Mouse (Mus musculus) forebrain, embryonic 12.5 days (tissue): Measurements from ENCODE around the gene Arhgef12. TPM values are rescaled to one million over a fixed set of nuclear protein-coding genes. Genes with fewer than 3 reads are reported as not detected.

Source experiments
- ATAC-seq: fragments of 200-750 bp; cut with Nextera tagmentation; 2 replicates; pipeline ENCODE4 v1.8.0; 2017; ENCODE audit warnings: moderate TSS enrichment; ENCODE audit not compliant: low FRiP score
- H3K27ac ChIP-seq: fragments of 300-500 bp; sonication (generic); 2 replicates; pipeline ENCODE4 v1.5.1; 2016; ENCODE audit warnings: mild to moderate bottlenecking
- H3K27me3 ChIP-seq: fragments of 300-500 bp; sonication (generic); 2 replicates; pipeline ENCODE4 v1.6.1; 2016; ENCODE audit warnings: mild to moderate bottlenecking
- H3K36me3 ChIP-seq: fragments of 300-500 bp; sonication (generic); replicated peaks from 2 replicates; pipeline ENCODE4 v1.6.1; 2016; ENCODE audit warnings: mild to moderate bottlenecking
- H3K4me1 ChIP-seq: fragments of 300-500 bp; sonication (generic); 2 replicates; pipeline ENCODE4 v1.6.1; 2016
- H3K4me2 ChIP-seq: fragments of 300-500 bp; sonication (generic); 2 replicates; pipeline ENCODE4 v1.6.1; 2016; ENCODE audit warnings: mild to moderate bottlenecking, moderate library complexity
- H3K4me3 ChIP-seq: fragments of 300-500 bp; sonication (generic); replicated peaks from 2 replicates; pipeline ENCODE4 v1.5.1; 2016; ENCODE audit warnings: mild to moderate bottlenecking
- H3K9ac ChIP-seq: fragments of 300-500 bp; sonication (generic); 2 replicates; pipeline ENCODE4 v1.6.1; 2016; ENCODE audit warnings: mild to moderate bottlenecking
- H3K9me3 ChIP-seq: fragments of 300-500 bp; sonication (generic); 2 replicates; pipeline ENCODE4 v1.6.1; 2016
- WGBS: fragments of 180-500 bp; shearing (Covaris S2); methylation state at CpG from one replicate; pipeline ENCODE4 v1.1.7; 2016; 5-methylcytosine and 5-hydroxymethylcytosine counted together
- polyA plus RNA-seq: library from polyadenylated mRNA; unstranded; fragments of >200 nt; fragmentation: Nextera tagmentation; extraction: Ambion mirVana; gene quantifications from 2 replicates; pipeline ENCODE4 v1.2.1, GENCODE M21; 2016

Gene Arhgef12
- polyA plus RNA-seq, 1 experiment from 2014 or later: 17.8 TPM

GRCm38 (mm10) chr9:43012541-43012940 is 94.5 kb downstream of the Arhgef12 start:
- no peak for ATAC-seq
- H3K27ac ChIP-seq: no peak overlapping the region
- H3K4me2 ChIP-seq: no peak overlapping the region
- no peaks in the 10 kb centered on the region for H3K27me3 ChIP-seq
- WGBS: 90% methylated on average over 5 of the region's 5 CpGs
- no peaks in the 10 kb centered on the region for H3K9me3 ChIP-seq
- H3K9ac ChIP-seq: no peak overlapping the region
- no peaks in the 10 kb centered on the region for H3K4me1 ChIP-seq
- no peak overlapping the region for H3K4me3 ChIP-seq
- peaks cover 23% of the 10 kb centered on the region for H3K36me3 ChIP-seq

DNA sequence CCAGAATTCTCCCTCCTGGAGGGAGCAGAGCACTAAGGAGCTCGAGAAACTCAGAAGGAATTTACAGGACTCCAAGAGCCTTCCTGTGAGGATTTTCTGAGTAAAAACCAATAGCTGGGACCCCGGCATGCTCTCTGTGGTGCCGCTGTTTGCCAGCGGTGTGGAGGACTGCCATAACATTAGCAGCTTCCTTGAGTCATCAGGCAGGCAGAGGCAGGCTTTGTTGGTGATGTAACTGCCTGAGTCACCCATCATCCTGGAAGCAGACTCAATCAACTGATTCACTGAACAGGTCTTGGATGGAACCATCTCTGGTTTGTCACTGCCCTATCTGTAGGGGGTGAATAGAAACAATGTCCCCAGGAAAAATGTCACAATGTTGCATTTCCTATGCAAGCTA is 96.0 kb downstream of the Arhgef12 start:
- H3K27me3 ChIP-seq: no peaks in the 10 kb centered on the region
- no peaks in the 10 kb centered on the region for H3K9me3 ChIP-seq
- H3K4me1 ChIP-seq: no peaks in the 10 kb centered on the region
- no peak overlapping the region for H3K9ac ChIP-seq
- H3K4me3 ChIP-seq: no peak overlapping the region
- ATAC-seq: no peak
- H3K27ac ChIP-seq: no peak overlapping the region
- H3K4me2 ChIP-seq: no peak overlapping the region
- WGBS: 85% methylated on average over 4 of the region's 4 CpGs
- H3K36me3 ChIP-seq: peaks cover 28% of the 10 kb centered on the region

- H3K36me3 ChIP-seq: peaks cover 64% of the 10 kb centered on the region
- H3K9me3 ChIP-seq: no peaks in the 10 kb centered on the region
- no peaks in the 10 kb centered on the region for H3K27me3 ChIP-seq
- 93% methylated on average over 5 of the region's 5 CpGs for WGBS
- H3K4me2 ChIP-seq: no peak overlapping the region
- ATAC-seq: no peak
- no peak overlapping the region for H3K27ac ChIP-seq
- H3K4me3 ChIP-seq: no peak overlapping the region
- no peak overlapping the region for H3K9ac ChIP-seq
- H3K4me1 ChIP-seq: no peaks in the 10 kb centered on the region
Observed at GRCm38 (mm10) chr9:43003881-43004280, 103.2 kb downstream of the Arhgef12 start.

GRCm38 (mm10) chr9:43003017-43003416 is 104.0 kb downstream of the Arhgef12 start:
- ATAC-seq: no peak
- peaks cover 73% of the 10 kb centered on the region for H3K36me3 ChIP-seq
- 94% methylated on average over 4 of the region's 4 CpGs for WGBS

DNA sequence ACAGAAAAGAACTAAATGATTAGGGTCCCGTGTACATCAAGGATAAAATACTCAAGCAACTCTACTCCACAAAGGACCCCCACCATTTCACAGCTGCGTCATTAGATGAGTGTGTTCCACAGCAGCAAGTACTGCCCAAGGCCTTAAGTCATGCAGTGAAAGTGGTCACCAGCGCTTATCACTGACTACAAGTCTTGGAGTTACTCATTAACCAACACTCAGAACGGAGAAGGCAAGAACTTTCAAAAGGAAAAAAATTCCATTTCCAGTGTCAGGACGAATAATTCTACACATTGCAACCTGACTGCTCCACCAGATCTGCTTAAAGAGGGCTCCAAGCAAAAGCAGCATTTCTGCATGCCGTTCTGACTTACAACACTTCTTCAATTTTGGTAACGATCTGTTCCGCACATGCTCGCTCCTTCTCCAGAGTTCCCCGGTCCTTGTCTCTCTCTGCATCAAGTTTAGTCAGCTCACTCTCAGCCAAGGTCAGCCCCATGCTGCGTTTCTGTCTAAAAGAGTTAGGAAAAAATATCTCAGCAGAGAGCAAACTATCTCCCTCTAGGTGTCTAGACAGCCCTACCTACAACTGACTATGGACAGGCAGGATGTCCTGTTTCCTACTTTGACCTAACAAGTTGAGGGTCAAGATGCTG is 106.3 kb downstream of the Arhgef12 start:
- H3K27ac ChIP-seq: no peak overlapping the region
- H3K9me3 ChIP-seq: no peaks in the 10 kb centered on the region
- WGBS: 92% methylated on average over 11 of the region's 11 CpGs
- peaks cover 76% of the 10 kb centered on the region for H3K36me3 ChIP-seq
- no peak overlapping the region for H3K9ac ChIP-seq
- no peak for ATAC-seq
- H3K27me3 ChIP-seq: no peaks in the 10 kb centered on the region
- H3K4me3 ChIP-seq: no peak overlapping the region
- H3K4me2 ChIP-seq: no peak overlapping the region
- no peaks in the 10 kb centered on the region for H3K4me1 ChIP-seq

More at GRCm38 (mm10) chr9:43003017-43003416, 104.0 kb downstream of the Arhgef12 start:
- Histone ChIP-seq H3K9ac (no peak overlapping the region), H3K9me3 (no peaks in the 10 kb centered on the region), H3K27me3 (no peaks in the 10 kb centered on the region), H3K27ac (no peak overlapping the region), H3K4me2 (no peak overlapping the region), H3K4me3 (no peak overlapping the region), H3K4me1 (no peaks in the 10 kb centered on the region)

DNA sequence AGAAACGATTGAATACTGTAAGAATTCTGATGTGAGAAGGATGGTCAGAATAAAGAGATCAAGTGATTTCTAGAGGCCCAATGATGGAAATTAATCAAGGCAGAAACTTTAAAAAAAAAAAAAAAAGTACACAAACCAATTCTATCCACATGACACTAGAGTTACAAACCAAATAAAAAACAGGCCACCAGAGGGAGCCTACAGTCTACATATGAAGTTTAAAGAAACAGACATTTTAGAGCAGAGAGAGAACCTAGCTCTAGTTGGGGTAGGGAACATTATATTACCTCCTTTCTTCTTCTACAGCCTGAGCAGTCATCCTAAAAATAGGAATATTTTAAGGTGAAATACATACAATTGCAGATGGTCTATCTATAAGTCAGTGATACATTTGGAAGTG is 107.0 kb downstream of the Arhgef12 start:
- H3K36me3 ChIP-seq: peaks cover 78% of the 10 kb centered on the region
- no peak overlapping the region for H3K4me2 ChIP-seq
- no peaks in the 10 kb centered on the region for H3K4me1 ChIP-seq
- no peaks in the 10 kb centered on the region for H3K9me3 ChIP-seq
- WGBS: 85% methylated on average over 1 of the region's 1 CpGs
- H3K9ac ChIP-seq: no peak overlapping the region
- H3K4me3 ChIP-seq: no peak overlapping the region
- no peaks in the 10 kb centered on the region for H3K27me3 ChIP-seq
- H3K27ac ChIP-seq: no peak overlapping the region
- no peak for ATAC-seq

GRCm38 (mm10) chr9:42997526-42997925 is 109.5 kb downstream of the Arhgef12 start:
- Histone ChIP-seq H3K9ac (no peak overlapping the region), H3K4me3 (no peak overlapping the region), H3K4me1 (no peaks in the 10 kb centered on the region), H3K9me3 (no peaks in the 10 kb centered on the region), H3K36me3 (peaks cover 64% of the 10 kb centered on the region), H3K4me2 (no peak overlapping the region), H3K27me3 (no peaks in the 10 kb centered on the region), H3K27ac (no peak overlapping the region)
- 89% methylated on average over 6 of the region's 6 CpGs for WGBS
- ATAC-seq: no peak

- WGBS: 92% methylated on average over 11 of the region's 11 CpGs
- no peaks in the 10 kb centered on the region for H3K9me3 ChIP-seq
- no peak overlapping the region for H3K27ac ChIP-seq
- H3K36me3 ChIP-seq: peaks cover 65% of the 10 kb centered on the region
- H3K4me2 ChIP-seq: no peak overlapping the region
- H3K4me3 ChIP-seq: no peak overlapping the region
- H3K9ac ChIP-seq: no peak overlapping the region
- H3K27me3 ChIP-seq: no peaks in the 10 kb centered on the region
- H3K4me1 ChIP-seq: no peaks in the 10 kb centered on the region
- no peak for ATAC-seq
Observed at GRCm38 (mm10) chr9:42995298-42995697, 111.7 kb downstream of the Arhgef12 start.

DNA sequence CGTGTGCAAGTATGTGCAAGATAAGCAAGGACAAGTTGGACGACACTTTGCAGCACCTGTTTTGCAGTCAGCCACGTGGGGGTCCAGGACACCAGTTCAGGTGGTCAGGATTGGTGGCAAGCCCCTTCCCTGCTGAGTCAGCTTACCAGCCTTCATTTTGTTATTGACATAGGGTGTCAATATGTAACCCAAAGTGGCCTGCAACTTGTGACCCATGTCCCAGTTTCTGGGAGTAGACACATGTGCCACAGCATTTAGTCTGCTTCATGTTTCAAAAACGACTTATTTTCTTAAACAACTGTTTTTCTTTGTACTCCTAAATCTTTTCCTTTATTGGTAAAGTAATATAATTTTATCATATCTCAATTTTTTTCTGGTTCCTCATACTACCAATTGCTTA is 112.3 kb downstream of the Arhgef12 start:
- no peak overlapping the region for H3K4me3 ChIP-seq
- H3K4me1 ChIP-seq: no peaks in the 10 kb centered on the region
- peaks cover 67% of the 10 kb centered on the region for H3K36me3 ChIP-seq
- no peak overlapping the region for H3K9ac ChIP-seq
- no peak for ATAC-seq
- no peaks in the 10 kb centered on the region for H3K9me3 ChIP-seq
- H3K4me2 ChIP-seq: no peak overlapping the region
- 90% methylated on average over 4 of the region's 4 CpGs for WGBS
- no peak overlapping the region for H3K27ac ChIP-seq
- no peaks in the 10 kb centered on the region for H3K27me3 ChIP-seq

GRCm38 (mm10) chr9:42993659-42994058 is 113.4 kb downstream of the Arhgef12 start:
- H3K9me3 ChIP-seq: no peaks in the 10 kb centered on the region
- H3K4me1 ChIP-seq: no peaks in the 10 kb centered on the region
- WGBS: 94% methylated on average over 4 of the region's 4 CpGs
- ATAC-seq: no peak
- no peak overlapping the region for H3K4me3 ChIP-seq
- H3K36me3 ChIP-seq: peaks cover 64% of the 10 kb centered on the region
- no peak overlapping the region for H3K4me2 ChIP-seq
- no peak overlapping the region for H3K27ac ChIP-seq
- H3K27me3 ChIP-seq: no peaks in the 10 kb centered on the region
- no peak overlapping the region for H3K9ac ChIP-seq

DNA sequence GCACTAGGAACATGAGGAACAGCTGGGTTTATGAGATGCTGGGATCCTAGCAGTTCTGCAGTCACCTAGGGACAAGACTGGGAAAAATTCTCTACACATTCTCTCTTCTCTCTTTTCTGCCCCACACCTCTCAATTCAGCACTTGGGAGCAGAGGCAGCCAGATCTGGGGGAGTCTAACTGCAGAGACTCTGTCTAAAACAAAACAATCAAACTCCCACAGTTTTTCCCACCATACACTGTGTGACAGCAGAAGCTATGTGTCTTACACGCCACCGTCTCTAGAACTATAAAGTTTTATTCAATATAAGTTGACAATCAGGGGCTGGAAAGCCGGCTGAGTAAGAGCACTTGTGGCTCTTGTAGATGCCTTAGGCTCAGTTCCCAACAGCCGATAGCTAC is 119.1 kb downstream of the Arhgef12 start:
- 92% methylated on average over 4 of the region's 4 CpGs for WGBS
- Histone ChIP-seq H3K27me3 (no peaks in the 10 kb centered on the region), H3K4me3 (no peak overlapping the region), H3K9ac (no peak overlapping the region), H3K36me3 (peaks cover 63% of the 10 kb centered on the region), H3K4me2 (no peak overlapping the region), H3K27ac (no peak overlapping the region), H3K4me1 (no peaks in the 10 kb centered on the region), H3K9me3 (no peaks in the 10 kb centered on the region)
- ATAC-seq: no peak

GRCm38 (mm10) chr9:42968894-42969521 is 138.0 kb downstream of the Arhgef12 start:
- Histone ChIP-seq H3K36me3 (peaks cover 61% of the 10 kb centered on the region), H3K27me3 (no peaks in the 10 kb centered on the region), H3K9me3 (no peaks in the 10 kb centered on the region), H3K27ac (no peak overlapping the region), H3K4me3 (no peak overlapping the region), H3K9ac (no peak overlapping the region), H3K4me1 (no peaks in the 10 kb centered on the region), H3K4me2 (no peak overlapping the region)
- 71% methylated on average over 11 of the region's 11 CpGs for WGBS
- no peak for ATAC-seq

- Histone ChIP-seq H3K4me3 (no peak overlapping the region), H3K4me1 (no peaks in the 10 kb centered on the region), H3K27me3 (no peaks in the 10 kb centered on the region), H3K4me2 (no peak overlapping the region), H3K27ac (no peak overlapping the region), H3K9me3 (no peaks in the 10 kb centered on the region), H3K9ac (no peak overlapping the region), H3K36me3 (peaks cover 58% of the 10 kb centered on the region)
- no peak for ATAC-seq
- 89% methylated on average over 9 of the region's 9 CpGs for WGBS
Observed at GRCm38 (mm10) chr9:42967731-42968130, 139.3 kb downstream of the Arhgef12 start.
